Mouse (Mus musculus): ENCODE data around the gene Figla.
"Not testable (repeated sequence)": the region's sequence is repeated elsewhere in the genome, so short reads cannot be mapped to it uniquely, and the experiment has no call there.

The Figla gene

DNA sequence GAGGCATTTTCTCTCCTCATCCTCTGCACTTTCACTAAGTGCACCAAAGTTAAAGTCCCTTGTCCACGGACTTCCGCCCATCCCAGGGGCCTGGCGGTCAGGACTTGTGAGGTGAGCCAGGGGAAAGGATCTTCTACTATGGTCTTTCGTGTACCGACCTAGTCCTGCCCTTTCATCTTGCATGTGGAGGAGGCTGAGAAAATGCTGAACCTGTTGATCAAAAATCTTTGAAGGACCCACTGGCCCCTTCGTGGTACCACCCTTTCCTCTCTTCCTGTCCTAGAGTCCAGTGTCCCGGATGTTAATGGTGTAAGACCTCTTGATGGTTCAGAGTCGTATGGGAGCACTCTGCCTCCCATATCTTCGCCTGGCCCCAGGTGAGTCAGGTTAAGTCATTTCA is at the start of gene Figla:
TSS of gene Figla (plus strand) at position 301 of the 400 bp plus-strand sequence.
- no peak for DNase-seq (ENCODE audit: extremely low read depth, insufficient read length, low spot score)

DNA sequence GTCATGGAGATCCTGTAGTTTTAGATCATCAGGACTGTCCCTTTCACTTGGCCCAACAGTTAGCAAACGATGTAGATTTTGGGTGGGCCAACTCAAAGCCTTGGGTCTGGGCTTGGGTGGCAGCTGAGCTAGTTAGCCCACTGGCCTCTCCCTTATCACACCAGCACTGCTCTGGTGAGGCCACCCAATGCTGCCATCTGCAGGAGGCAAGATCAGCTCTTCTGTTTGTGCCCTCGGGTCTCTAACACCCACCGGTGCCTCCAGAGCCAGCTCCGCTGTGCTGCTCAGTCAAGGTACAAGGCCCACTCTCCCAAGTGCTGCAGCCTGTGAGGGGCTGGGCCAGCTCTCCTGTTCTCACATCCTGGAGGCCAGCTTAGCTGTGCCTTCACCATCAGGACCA is 49.3 kb upstream of the Figla start:
- DNase-seq (ENCODE audit: extremely low read depth, insufficient read length, low spot score): no peak

DNA sequence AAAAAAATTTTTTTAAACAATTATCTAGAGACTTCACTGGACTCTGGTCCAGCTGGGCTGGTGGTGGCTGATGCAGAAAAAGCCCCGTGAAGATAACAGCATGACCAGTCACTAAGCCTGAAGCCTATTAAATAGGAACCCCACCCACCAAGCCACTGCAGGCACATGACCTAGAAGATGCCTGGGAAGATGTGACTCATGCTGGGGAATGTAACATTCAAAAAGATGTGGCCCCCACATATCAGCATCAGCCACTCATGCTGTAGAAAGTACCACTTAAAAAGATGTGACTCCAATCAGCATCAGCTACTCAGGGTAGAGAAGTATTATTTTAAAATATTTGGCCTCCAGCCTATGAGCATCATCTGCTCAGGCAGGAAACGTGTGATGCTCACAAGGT is 46.1 kb upstream of the Figla start:
- peak; percentile 14 for DNase-seq (ENCODE audit: extremely low read depth, insufficient read length, low spot score)

DNA sequence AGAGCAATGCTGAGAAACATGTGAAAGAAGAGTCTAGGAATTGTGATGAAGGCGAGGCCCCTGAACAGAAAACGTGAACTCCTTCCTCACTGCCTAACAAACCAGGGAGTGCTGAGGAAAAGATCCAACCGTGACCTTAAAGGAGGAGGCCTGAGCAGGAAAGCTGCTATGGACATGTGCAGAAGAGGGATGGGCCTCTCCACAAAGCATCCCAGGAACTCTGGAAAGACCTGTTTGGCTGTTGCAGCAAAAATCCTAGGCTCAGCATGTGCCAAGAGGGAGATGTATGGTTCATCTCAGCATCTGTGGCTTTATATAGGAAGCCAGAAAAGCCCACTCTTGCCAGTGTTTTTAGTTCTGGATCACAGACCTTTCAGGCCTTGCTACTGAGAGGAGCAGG is 43.3 kb upstream of the Figla start:
- no peak for DNase-seq (ENCODE audit: extremely low read depth, insufficient read length, low spot score)

DNA sequence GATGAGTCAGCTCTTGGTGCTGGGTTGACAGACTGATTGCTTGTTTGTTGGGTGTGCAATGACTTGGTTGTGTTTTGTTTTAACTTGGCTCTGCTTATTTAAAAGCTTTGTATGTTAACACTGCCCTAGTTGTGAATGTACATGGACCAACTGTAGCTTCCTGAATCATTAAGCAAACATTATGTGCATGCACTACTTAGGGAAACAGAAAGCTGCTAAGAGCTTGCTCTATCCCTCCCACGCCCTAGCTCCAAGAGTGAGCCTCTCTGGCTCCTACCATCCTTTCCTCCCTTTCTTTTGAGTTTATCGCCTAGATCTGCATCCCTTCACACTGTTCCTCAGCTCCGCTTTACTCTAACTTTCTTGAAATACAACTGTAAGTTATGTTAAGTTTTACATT is 42.6 kb upstream of the Figla start:
- no peak for DNase-seq (ENCODE audit: extremely low read depth, insufficient read length, low spot score)

DNA sequence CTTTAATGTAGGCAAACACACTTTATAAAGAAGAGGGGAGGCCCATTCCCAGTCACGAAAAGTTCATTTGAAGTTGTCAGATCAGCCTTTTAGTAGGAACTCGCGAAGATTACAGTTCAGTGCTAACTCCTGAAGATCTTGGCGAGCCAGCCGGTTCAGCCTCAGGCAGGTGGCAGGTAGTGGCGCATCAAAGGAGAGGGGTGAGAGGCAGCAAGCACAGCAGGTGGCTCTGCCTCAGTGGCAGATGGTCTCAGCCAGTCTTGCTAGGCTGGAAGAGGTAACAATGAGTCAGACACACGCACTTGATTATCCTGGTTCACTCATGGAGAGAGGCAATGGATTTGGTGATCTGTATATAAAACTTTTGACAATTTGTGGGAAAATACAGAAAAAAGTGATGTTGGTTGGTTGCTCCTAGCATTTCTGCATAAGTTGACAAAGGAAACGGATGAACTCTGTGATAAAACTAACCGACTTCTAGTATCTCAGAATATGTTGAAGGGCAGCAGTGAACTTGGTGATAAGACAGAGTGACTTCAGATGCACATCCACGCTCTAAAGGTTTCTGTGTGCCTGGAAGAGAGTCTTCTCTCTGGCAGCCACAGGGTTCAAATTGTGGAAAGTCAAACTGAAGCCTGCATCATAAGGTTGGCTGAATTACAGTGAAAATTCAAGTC is 40.9 kb upstream of the Figla start:
- DNase-seq (ENCODE audit: extremely low read depth, insufficient read length, low spot score): no peak

DNA sequence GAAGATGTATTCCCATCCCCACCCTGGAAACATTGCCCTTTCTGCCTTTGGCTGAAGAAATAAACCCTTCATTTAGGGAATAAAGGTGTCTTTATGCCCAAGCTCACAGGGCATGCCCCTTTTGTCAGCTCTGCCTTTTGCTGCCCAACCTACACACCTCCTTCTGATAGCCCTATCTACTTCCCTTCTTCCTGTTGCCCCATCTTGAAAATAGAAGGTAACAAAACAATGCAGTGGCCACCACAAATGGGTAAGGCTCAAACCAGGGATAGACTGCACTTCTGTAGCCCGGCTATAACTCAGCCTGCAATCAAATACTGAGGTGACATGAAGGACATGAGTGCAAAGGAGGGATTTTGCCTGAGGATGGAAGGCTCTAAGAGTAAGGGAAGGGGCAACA is 40.2 kb upstream of the Figla start:
- no peak for DNase-seq (ENCODE audit: extremely low read depth, insufficient read length, low spot score)

DNA sequence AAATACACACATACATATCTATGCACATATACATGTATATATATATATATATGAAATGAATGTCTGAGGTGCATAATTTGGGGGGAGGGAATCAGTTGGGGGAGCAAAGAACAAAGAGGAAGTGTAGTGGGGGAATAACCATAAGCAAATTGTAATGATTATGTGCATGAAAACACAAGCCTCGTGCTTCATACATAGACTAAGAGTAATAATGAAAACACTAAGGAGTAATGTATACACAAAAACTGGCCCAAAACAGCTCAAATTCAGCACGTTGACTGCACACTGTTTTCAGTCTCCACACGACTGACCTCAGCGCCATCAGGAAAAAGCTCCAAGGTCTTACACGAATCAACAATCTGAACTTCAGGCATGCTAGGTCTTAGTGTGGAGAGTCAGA is 39.7 kb upstream of the Figla start:
- DNase-seq (ENCODE audit: extremely low read depth, insufficient read length, low spot score): no peak

DNA sequence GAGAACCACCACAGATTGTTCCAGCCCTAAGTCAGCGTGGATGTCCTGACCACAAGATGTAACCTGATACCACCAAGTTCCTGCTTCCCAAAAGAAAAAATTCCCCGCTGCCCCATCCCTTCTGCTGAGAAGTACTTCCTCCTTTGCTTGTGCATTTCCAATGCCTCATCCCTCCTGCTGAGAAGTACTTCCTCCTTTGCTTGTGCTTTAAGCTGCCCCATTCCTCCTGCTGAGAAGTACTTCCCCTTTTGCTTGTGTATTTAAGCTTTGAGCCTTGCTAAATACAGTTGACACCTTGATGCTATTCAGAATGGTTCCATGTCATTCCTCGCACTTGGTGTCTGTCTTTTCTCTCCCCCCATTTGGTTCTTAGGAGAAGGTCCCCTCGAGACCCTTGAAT is 37.2 kb upstream of the Figla start:
- not testable (repeated sequence) for DNase-seq (ENCODE audit: extremely low read depth, insufficient read length, low spot score)

DNA sequence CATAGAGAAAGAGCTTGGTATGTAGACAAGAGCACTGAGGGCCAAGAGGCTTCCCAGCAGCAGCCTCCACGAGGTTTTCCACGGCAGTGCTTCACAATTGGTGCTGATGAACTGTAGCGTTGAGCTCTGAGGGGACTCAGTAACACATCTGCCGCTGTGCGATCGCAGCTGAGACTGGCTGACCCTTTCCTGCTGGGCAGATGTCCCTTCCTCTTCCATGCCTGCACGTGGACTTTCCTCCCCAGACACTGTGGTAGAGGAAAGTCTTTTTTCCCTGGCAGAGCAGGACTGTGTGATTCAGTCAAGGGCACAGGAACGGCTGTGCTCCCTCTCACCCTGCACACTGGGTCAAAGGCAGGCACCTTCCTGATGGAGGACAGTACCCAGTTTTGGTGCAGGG is 31.6 kb upstream of the Figla start:
- no peak for DNase-seq (ENCODE audit: extremely low read depth, insufficient read length, low spot score)

DNA sequence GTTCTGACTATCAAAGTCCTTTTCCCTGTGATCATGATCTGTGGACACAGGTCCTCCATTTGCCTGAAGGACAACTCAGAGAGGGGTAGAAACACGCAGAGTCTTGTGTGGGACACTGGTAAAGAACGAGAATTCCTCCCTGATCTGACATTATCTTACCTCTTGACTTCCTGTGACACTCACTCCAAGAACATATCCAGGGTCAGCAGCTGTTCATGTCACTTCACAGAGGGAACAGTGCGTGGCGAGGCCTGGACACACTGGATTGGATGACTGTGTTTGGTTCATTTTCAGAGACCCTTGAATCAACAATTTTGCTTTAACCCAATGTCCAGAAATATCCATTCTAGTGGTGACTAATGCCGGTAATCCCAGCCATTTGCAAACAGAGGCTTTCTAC is 26.4 kb upstream of the Figla start:
- DNase-seq (ENCODE audit: extremely low read depth, insufficient read length, low spot score): not testable (repeated sequence)

DNA sequence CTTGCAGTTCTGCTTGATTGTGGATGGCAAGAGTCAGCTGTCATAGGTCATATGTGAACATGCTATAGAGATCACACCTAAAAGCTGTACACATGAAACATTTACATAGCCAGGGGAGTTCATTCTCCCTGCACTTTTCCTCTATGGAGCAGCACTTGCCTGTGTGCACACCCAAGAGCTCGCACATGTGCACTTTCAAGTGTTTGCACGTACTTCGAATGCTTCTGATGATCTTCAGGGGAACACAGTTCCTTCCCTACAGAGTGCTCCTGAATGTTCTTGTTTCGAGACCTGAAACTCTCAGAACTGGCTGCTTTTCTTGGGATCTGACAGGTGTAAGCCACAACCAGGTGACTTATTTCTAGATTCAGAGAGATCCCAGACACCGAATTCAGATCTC is 25.2 kb upstream of the Figla start:
- DNase-seq (ENCODE audit: extremely low read depth, insufficient read length, low spot score): not testable (repeated sequence)

DNA sequence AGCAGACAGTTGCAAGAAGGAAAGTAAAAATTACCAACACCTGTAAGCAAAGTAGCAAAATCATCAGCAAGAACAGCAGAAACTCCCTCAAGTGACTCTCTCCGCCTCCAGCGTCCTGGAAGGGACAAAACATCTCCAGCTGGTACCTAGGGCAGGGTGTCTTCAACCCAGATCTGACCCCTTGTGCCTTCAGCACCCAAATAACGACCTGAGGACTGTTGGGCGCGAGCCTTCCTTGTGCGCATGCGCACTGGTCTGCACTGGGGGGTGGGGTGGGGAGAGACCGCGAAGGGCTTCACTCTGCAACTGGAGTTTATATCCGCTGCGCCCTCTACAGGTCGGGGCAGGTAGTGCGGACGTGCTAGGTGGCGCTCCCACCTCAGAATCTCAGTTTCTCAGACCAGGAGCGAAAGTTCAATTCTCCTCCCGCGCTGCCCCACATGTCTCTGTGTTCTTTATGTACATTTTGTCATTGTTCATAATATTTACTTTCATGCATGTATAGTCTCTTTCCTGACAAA is 12.5 kb upstream of the Figla start:
- no peak for DNase-seq (ENCODE audit: extremely low read depth, insufficient read length, low spot score)

DNA sequence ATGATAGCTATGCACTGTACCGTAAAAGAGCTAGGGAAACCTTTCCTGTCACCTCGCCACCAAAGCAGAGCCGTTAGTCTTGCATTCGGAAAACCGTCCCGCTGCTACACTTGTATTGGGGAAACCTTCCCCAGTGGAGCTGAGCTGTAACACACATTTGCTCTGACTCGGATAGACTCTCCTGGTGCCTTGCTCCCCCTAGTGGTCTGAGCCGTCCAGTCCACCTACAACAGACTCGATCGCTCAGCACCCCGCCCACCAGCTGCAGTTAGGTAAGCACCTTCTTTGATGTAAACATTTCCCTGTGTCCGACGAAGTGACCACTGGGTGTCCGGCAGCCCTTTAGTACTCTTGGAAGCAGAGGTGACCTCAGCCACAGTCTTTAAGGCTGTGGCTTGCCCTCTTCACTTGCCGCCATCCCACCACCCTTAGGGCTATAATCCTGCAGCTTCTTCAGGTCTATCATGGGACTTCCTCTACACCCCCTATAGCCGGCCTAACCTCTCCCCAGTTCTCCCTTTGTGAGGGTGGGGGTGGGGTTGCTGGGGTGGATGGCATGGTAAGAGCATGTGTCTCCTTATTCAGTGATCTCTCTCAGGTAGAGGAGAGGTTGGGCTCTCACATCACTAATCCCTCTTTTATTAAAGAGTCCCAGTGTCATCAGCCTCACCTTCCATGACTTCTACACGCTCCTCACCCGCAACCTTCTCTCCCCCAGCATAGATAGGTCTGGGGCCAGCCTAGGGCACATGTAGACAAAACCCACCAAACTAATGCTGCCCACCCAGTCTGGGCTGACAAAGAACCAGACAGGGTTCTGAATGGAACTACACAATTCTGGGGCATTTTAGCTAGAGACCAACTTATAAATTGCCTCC is 11.5 kb upstream of the Figla start:
- DNase-seq (ENCODE audit: extremely low read depth, insufficient read length, low spot score): peak; percentile 50

DNA sequence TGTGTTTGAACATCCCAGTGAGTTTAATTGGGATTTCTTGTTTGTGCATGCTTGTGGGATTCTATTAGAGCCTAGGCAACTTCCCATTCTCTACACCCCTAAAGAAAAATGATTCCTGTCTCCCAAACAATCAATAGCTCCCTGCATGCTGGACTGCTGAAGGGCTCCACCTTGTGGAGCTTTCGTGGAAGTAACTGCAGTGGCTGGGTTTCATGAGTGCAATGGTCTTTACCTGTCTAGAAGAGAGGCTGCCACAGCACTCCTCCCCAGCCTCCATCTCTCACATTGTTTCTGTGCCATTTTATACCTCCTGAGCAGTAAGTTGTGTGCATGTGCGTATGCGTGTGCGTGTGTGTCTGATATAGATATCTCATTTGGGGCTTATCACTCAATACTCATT is 6.0 kb upstream of the Figla start:
- DNase-seq (ENCODE audit: extremely low read depth, insufficient read length, low spot score): no peak

DNA sequence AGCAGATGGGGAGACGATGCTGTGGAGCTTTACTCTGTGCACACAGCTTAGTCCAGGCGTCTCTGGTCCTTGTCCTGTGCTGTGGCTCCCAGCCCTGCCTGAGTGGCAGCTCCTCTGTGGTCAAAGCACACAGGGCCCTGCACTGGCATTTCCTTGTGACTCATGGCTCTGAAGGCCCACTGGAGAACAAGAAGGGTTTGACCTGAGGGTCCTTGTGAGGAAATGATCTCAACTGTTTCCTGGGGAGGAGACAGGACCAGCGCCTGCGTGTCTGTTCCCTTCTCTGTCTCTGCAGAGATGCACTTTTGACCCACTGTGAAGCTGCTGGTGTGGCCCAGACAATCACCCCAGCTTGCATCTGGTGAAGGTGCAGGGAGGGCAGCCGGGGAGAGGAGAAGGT is 1.2 kb upstream of the Figla start:
- DNase-seq (ENCODE audit: extremely low read depth, insufficient read length, low spot score): not testable (repeated sequence)

DNA sequence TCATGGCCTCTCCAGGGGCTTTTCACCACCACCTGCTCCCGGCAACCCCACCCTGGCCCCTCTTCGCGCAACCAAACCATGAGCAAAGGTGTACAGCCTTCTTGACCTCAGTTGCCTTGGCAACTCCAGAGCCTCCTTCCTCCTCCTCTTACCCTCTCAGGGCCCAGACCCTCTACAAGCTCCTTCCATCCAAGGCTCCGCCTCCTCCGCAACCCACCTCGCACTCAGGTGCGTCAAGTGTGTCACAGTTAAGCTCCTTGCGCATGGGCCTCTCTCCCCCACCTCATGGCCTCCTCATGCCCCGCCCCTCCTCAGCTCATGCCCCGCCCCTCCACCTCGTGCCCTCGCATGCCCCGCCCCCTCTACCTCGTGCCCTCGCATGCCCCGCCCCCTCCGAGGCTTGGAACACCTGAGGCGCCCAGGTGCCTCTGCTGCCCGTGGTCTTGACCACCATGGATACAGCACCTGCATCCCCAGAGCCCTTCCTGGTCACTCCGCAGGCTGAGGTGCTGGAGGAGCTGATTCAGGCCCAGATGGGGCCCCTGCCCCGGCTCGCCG is 901 bp downstream of the Figla start:
- DNase-seq (ENCODE audit: extremely low read depth, insufficient read length, low spot score): no peak

DNA sequence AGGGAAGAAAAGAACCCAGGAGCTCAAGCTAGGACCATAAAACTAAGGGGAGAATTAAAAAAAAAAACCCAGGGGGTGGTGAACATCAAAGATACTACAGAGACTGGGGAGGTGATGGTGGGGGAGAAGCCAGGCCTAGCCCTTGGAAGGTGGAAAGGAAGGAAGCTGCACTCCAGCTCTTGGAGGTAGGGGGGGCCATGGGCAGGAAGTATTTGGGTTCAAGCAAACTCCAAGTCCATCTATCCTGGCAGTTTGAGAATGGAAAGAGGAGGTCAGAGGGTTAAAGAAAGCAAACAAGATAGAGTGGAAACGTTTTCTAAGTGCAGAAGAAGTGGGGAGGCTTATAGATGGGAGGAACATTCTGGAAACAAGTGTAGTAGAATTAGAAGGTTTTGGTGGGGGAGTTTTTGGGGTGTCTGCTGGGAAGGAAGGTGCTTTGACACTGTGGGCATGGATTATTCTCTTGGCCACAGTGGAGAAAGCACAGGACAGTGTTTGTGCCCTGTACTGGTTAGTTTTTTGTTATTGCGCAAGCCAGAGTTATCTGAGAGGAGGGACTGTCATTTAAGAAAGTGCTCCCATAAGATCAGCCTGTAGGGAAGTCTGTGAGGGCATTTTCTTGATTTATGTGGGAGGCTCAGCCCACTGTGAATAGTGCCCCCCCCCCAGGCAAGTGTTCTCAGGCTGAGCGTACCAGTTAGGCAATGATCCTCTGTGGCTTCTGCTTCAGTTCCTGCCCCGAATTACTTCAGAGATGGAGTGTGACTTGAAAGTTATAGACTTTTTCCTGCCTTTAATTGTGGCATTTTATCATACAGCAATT is 3.7 kb downstream of the Figla start:
- DNase-seq (ENCODE audit: extremely low read depth, insufficient read length, low spot score): no peak

DNA sequence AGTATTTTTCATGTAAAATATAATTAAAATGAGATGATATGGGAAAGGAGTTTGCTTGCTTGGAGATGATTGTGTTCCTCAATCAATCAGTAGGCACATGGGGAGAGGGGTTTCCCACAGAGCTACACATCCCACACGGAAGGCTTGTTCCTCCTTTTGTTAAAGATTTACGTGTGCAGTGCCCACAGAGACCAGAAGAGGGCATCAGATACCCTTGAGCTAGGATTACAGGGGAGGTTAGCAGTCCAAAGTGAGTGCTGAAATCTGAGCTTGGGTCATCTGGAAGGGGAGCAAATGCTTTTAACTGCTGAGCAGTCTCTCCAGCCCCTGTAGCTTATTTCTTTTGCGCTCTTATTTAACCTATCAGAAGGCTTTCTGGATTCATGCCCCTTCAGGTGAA is 5.0 kb downstream of the Figla start:
- DNase-seq (ENCODE audit: extremely low read depth, insufficient read length, low spot score): no peak

DNA sequence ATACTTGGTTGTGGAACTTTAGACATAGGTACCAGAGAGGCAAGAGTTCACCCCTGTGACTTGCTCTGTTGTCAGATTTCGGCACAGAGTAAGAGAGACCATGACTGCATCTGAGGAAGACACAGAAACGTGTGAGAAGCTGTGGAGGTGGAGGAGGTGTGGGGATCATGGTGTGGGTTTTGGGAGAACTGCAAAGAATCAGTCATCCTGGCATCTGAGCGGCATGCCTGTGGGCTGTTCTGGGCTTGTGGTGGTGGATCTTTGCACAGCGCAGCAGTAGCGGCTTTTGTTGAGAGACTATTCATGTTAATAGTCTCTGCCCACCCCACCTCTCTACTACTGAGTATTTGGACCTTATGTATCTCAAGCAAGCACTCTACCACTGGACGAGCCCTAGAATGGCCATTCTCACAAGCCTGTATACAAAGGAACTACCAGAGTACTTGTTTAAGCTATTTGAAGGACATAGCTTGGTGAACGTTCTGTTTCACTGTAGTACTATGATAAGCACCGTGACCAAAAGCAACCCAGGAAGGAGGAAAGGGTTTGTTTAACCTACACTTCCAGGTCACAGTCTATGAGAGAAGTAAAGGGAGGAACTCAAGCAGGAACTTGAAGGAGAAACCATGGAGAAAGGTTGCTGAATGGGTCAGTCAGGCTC is 10.8 kb downstream of the Figla start:
- DNase-seq (ENCODE audit: extremely low read depth, insufficient read length, low spot score): no peak
